Mouse (Mus musculus) forebrain, embryonic 12.5 days (tissue): ENCODE results near the gene Olfr9. TPM values are rescaled to one million over a fixed set of nuclear protein-coding genes. Genes with fewer than 3 reads are reported as not detected.
"Not testable (repeated sequence)": the region's sequence is repeated elsewhere in the genome, so short reads cannot be mapped to it uniquely, and the experiment has no call there.

Source experiments
- ATAC-seq: fragments of 200-750 bp; cut with Nextera tagmentation; 2 replicates; pipeline ENCODE4 v1.8.0; 2017; ENCODE audit warnings: moderate TSS enrichment; ENCODE audit not compliant: low FRiP score
- H3K27ac ChIP-seq: fragments of 300-500 bp; sonication (generic); 2 replicates; pipeline ENCODE4 v1.5.1; 2016; ENCODE audit warnings: mild to moderate bottlenecking
- H3K27me3 ChIP-seq: fragments of 300-500 bp; sonication (generic); 2 replicates; pipeline ENCODE4 v1.6.1; 2016; ENCODE audit warnings: mild to moderate bottlenecking
- H3K36me3 ChIP-seq: fragments of 300-500 bp; sonication (generic); replicated peaks from 2 replicates; pipeline ENCODE4 v1.6.1; 2016; ENCODE audit warnings: mild to moderate bottlenecking
- H3K4me1 ChIP-seq: fragments of 300-500 bp; sonication (generic); 2 replicates; pipeline ENCODE4 v1.6.1; 2016
- H3K4me2 ChIP-seq: fragments of 300-500 bp; sonication (generic); 2 replicates; pipeline ENCODE4 v1.6.1; 2016; ENCODE audit warnings: mild to moderate bottlenecking, moderate library complexity
- H3K4me3 ChIP-seq: fragments of 300-500 bp; sonication (generic); replicated peaks from 2 replicates; pipeline ENCODE4 v1.5.1; 2016; ENCODE audit warnings: mild to moderate bottlenecking
- H3K9ac ChIP-seq: fragments of 300-500 bp; sonication (generic); 2 replicates; pipeline ENCODE4 v1.6.1; 2016; ENCODE audit warnings: mild to moderate bottlenecking
- H3K9me3 ChIP-seq: fragments of 300-500 bp; sonication (generic); 2 replicates; pipeline ENCODE4 v1.6.1; 2016
- WGBS: fragments of 180-500 bp; shearing (Covaris S2); methylation state at CpG from one replicate; pipeline ENCODE4 v1.1.7; 2016; 5-methylcytosine and 5-hydroxymethylcytosine counted together
- polyA plus RNA-seq: library from polyadenylated mRNA; unstranded; fragments of >200 nt; fragmentation: Nextera tagmentation; extraction: Ambion mirVana; gene quantifications from 2 replicates; pipeline ENCODE4 v1.2.1, GENCODE M21; 2016

The Olfr9 gene
- not detected in 2 replicates for polyA plus RNA-seq

- not testable (repeated sequence) for H3K27ac ChIP-seq, H3K27me3 ChIP-seq, H3K9me3 ChIP-seq, H3K9ac ChIP-seq, H3K4me2 ChIP-seq, H3K4me3 ChIP-seq, H3K4me1 ChIP-seq, H3K36me3 ChIP-seq, ATAC-seq
- WGBS, result 57% methylated on average over 1 of the region's 1 CpGs
Measured at GRCm38 (mm10) chr10:128989131-128989530, at the start of gene Olfr9. Olfr9 (plus strand) TSS chr10:128989431.

- Histone ChIP-seq H3K27me3 (peaks cover 16% of the 10 kb centered on the region), H3K4me3 (no peak overlapping the region), H3K4me2 (no peak overlapping the region), H3K9ac (no peak overlapping the region), H3K9me3 (no peaks in the 10 kb centered on the region), H3K36me3 (no peaks in the 10 kb centered on the region), H3K27ac (no peak overlapping the region), H3K4me1 (no peaks in the 10 kb centered on the region)
- no peak for ATAC-seq
- WGBS, result 84% methylated on average over 10 of the region's 10 CpGs
Measured at GRCm38 (mm10) chr10:128940475-128941061, 48.7 kb upstream of the Olfr9 start.

- no peak for ATAC-seq
- no peak overlapping the region for H3K27ac ChIP-seq
- no peak overlapping the region for H3K9ac ChIP-seq
- 17% methylated on average over 3 of the region's 3 CpGs for WGBS
- no peak overlapping the region for H3K4me2 ChIP-seq
- no peaks in the 10 kb centered on the region for H3K9me3 ChIP-seq
- no peaks in the 10 kb centered on the region for H3K4me1 ChIP-seq
- H3K36me3 ChIP-seq, result no peaks in the 10 kb centered on the region
- no peaks in the 10 kb centered on the region for H3K27me3 ChIP-seq
- H3K4me3 ChIP-seq, result no peak overlapping the region
Measured at GRCm38 (mm10) chr10:128945675-128946074, 43.6 kb upstream of the Olfr9 start.

- Histone ChIP-seq H3K9me3 (no peaks in the 10 kb centered on the region), H3K27me3 (no peaks in the 10 kb centered on the region), H3K4me3 (no peak overlapping the region), H3K4me1 (no peaks in the 10 kb centered on the region), H3K9ac (no peak overlapping the region), H3K27ac (no peak overlapping the region), H3K4me2 (no peak overlapping the region), H3K36me3 (no peaks in the 10 kb centered on the region)
- WGBS, result 93% methylated on average over 4 of the region's 4 CpGs
- ATAC-seq, result no peak
Measured at GRCm38 (mm10) chr10:128947496-128947895, 41.7 kb upstream of the Olfr9 start.

- no peak for ATAC-seq
- Histone ChIP-seq H3K27ac (no peak overlapping the region), H3K9me3 (no peaks in the 10 kb centered on the region), H3K9ac (no peak overlapping the region), H3K4me1 (no peaks in the 10 kb centered on the region), H3K36me3 (no peaks in the 10 kb centered on the region), H3K27me3 (0 out of 2 replicates have a peak, but pooled peaks cover 2% of the 10 kb centered on the region), H3K4me3 (no peak overlapping the region), H3K4me2 (no peak overlapping the region)
- 74% methylated on average over 16 of the region's 16 CpGs for WGBS
Measured at GRCm38 (mm10) chr10:128950208-128950887, 38.9 kb upstream of the Olfr9 start.

- 81% methylated on average over 10 of the region's 10 CpGs for WGBS
- Histone ChIP-seq H3K4me3 (no peak overlapping the region), H3K27ac (no peak overlapping the region), H3K4me1 (no peaks in the 10 kb centered on the region), H3K9ac (no peak overlapping the region), H3K4me2 (no peak overlapping the region), H3K27me3 (0 out of 2 replicates have a peak, but pooled peaks cover 2% of the 10 kb centered on the region), H3K9me3 (no peaks in the 10 kb centered on the region), H3K36me3 (no peaks in the 10 kb centered on the region)
- ATAC-seq, result no peak
Measured at GRCm38 (mm10) chr10:128958340-128958739, 30.9 kb upstream of the Olfr9 start.

- no peak overlapping the region for H3K9ac ChIP-seq
- H3K36me3 ChIP-seq, result no peaks in the 10 kb centered on the region
- H3K4me3 ChIP-seq, result no peak overlapping the region
- no peak overlapping the region for H3K4me2 ChIP-seq
- H3K4me1 ChIP-seq, result no peaks in the 10 kb centered on the region
- H3K27ac ChIP-seq, result no peak overlapping the region
- H3K9me3 ChIP-seq, result no peaks in the 10 kb centered on the region
- 82% methylated on average over 4 of the region's 4 CpGs for WGBS
- no peaks in the 10 kb centered on the region for H3K27me3 ChIP-seq
- no peak for ATAC-seq
Measured at GRCm38 (mm10) chr10:128960142-128960541, 29.1 kb upstream of the Olfr9 start.

GRCm38 (mm10) chr10:128960590-128961584 lies 28.3 kb upstream of the Olfr9 start, which contains the start of gene Mettl7b:
Mettl7b (minus strand) TSS chr10:128960988.
- no peaks in the 10 kb centered on the region for H3K4me1 ChIP-seq
- 87% methylated on average over 12 of the region's 12 CpGs for WGBS
- H3K4me2 ChIP-seq, result no peak within 1 kb of the TSS
- no peak within 1 kb of the TSS for H3K27ac ChIP-seq
- H3K9ac ChIP-seq, result no peak within 1 kb of the TSS
- H3K36me3 ChIP-seq, result no peaks in the 10 kb centered on the region
- ATAC-seq, result no peak
- H3K4me3 ChIP-seq, result no peak within 1 kb of the TSS
- H3K27me3 ChIP-seq, result no peaks in the 10 kb centered on the region
- no peaks in the 10 kb centered on the region for H3K9me3 ChIP-seq

GRCm38 (mm10) chr10:128964961-128965360 lies 24.3 kb upstream of the Olfr9 start:
- no peak overlapping the region for H3K4me2 ChIP-seq
- no peaks in the 10 kb centered on the region for H3K27me3 ChIP-seq
- H3K9ac ChIP-seq, result no peak overlapping the region
- H3K4me3 ChIP-seq, result no peak overlapping the region
- WGBS, result 77% methylated on average over 2 of the region's 2 CpGs
- no peaks in the 10 kb centered on the region for H3K9me3 ChIP-seq
- ATAC-seq, result no peak
- no peaks in the 10 kb centered on the region for H3K4me1 ChIP-seq
- H3K36me3 ChIP-seq, result no peaks in the 10 kb centered on the region
- H3K27ac ChIP-seq, result no peak overlapping the region

- Histone ChIP-seq H3K9ac (no peak overlapping the region), H3K4me2 (no peak overlapping the region), H3K4me1 (no peaks in the 10 kb centered on the region), H3K4me3 (no peak overlapping the region), H3K27ac (no peak overlapping the region), H3K9me3 (no peaks in the 10 kb centered on the region), H3K27me3 (no peaks in the 10 kb centered on the region), H3K36me3 (no peaks in the 10 kb centered on the region)
- ATAC-seq, result no peak
- WGBS, result 92% methylated on average over 6 of the region's 6 CpGs
Measured at GRCm38 (mm10) chr10:128965871-128966270, 23.4 kb upstream of the Olfr9 start.

GRCm38 (mm10) chr10:128968341-128968749 lies 20.9 kb upstream of the Olfr9 start:
- ATAC-seq, result no peak
- Histone ChIP-seq H3K27me3 (no peaks in the 10 kb centered on the region), H3K9ac (no peak overlapping the region), H3K9me3 (no peaks in the 10 kb centered on the region), H3K27ac (no peak overlapping the region), H3K36me3 (no peaks in the 10 kb centered on the region), H3K4me2 (no peak overlapping the region), H3K4me1 (no peaks in the 10 kb centered on the region), H3K4me3 (no peak overlapping the region)
- WGBS, result 47% methylated on average over 1 of the region's 1 CpGs

GRCm38 (mm10) chr10:128970740-128971250 lies 18.4 kb upstream of the Olfr9 start:
- Histone ChIP-seq H3K4me1 (no peaks in the 10 kb centered on the region), H3K27me3 (no peaks in the 10 kb centered on the region), H3K36me3 (no peaks in the 10 kb centered on the region), H3K4me2 (no peak overlapping the region), H3K9me3 (no peaks in the 10 kb centered on the region), H3K9ac (no peak overlapping the region), H3K27ac (no peak overlapping the region), H3K4me3 (no peak overlapping the region)
- no peak for ATAC-seq
- 51% methylated on average over 1 of the region's 1 CpGs for WGBS
